Mouse (Mus musculus) erythroblast, adult 5-6 weeks (primary cell): ENCODE data around the gene Ptpn14. TPM values are rescaled to one million over a fixed set of nuclear protein-coding genes. Genes with fewer than 3 reads are reported as not detected.

Experiments
- ATAC-seq: replicated peaks from 2 replicates; pipeline ENCODE4 v1.8.0; 2016; ENCODE audit warnings: moderate number of reproducible peaks, mild to moderate bottlenecking, moderate TSS enrichment, inconsistent platforms; ENCODE audit not compliant: poor library complexity, low FRiP score, severe bottlenecking
- total RNA-seq, 2 experiments: library from RNA; stranded (forward) in 1 of 2; stranded (reverse) in 1 of 2; fragments of 150-400 nt in 1 of 2; fragments of 200-764, 138-1000 nt in 1 of 2; gene quantifications; 2 replicates each; pipeline versions ENCODE4 v1.2.3 to v1.2.4; 2015 to 2017; ENCODE audit warnings: low replicate concordance in 2 of 2

Ptpn14 gene
- total RNA-seq, 2 experiments from 2014 or later: 1.3 to 1.5 TPM

DNA sequence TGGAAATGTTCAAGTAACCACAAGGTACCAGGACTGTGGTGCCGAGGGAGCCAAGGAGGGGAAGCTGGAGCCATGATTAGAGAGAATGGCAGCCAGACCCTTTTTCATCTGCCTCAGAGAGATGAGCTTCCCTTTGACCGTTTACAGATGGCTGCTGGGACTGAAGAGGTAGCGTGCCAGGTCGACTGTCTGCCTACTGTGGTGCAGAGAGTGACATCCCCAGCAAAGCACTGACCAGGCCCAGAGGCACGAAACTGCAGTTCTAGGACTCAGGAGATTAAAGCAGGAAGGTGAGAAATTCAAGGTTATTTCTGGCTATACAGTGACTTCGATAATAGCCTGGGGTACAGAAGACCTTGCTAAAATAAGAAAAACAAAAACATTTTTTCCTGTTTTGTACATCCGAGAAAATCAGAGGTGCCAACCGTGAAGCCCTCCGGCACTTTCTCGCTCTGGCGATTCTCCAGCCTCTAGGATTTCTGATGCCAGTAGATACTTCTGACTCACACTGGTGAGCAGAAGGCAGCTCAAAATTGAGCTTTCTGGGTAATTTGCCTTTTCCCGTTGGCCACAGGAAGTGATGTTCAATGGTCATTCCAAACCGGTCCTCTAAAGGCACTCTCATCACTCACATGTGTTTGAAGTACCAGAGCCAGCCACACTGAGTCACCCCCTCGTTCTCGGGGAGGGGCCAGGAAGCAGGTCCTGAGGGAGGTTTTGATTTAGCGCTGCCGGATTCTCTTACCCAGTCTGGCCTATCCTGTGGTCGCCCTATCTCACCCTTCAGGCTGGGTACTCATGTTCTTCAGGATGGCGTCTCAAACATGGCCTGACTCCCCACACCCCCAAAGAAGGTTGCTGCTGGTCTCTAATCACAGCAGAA lies 11.9 kb upstream of the Ptpn14 start:
- peak; percentile 40; the same call in 1 of the 2 replicates for ATAC-seq

DNA sequence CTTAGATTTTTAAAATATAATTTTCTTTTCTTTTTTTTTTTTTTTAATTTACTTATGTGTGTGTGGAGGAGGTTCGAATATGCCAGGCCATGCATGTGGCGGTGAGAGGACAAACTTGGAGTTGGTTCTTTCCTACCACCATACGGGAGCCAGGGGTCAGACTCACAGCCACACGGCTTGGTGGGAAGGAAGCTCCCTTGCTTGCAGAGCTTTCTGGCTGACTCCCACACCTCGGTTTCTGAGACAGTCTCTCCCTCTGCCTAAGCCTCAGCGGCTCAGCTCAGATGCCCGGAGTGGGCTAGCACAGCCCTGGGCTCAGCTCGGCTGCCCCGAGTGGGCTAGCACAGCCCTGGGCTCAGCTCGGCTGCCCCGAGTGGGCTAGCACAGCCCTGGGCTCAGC lies 10.5 kb upstream of the Ptpn14 start:
- no peak for ATAC-seq

DNA sequence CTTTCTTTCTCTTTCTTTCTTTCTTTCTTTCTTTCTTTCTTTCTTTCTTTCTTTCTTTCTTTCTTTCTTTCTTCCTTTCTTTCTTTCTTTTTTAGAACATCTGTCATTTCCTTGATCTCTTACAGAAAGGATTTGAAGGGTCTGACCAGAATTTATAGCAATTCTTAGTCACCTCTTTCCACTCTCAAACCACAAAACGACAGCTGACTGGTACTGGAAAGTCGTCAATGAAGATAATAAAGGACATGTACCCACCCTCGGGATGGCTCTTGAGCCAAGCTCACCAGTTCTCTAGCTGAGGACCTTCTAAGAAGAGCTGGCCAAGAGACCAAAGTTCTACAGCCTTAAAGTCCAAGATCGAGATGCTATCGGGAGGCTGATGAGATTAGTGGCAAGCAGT lies 9.5 kb upstream of the Ptpn14 start:
- ATAC-seq: no peak

DNA sequence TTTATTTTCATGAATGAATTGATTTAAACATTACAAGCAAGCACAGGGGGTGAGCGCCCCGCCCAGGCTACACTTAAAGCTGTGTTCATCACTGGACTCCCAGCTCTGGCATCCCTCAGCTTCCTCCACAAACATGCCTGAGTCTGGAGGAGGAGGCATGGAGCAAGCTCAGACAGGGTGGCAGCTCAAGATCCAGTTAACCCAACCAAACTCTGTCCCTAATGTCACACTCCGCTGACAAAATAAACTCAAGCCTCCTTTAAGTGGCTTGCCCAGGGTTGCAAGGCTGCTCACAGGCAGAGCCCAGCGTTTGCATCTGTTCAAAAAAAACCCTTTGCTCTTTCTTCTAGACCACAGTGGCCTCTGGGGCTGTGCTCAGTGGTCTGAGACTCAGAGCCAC lies 1.9 kb upstream of the Ptpn14 start:
- no peak for ATAC-seq

DNA sequence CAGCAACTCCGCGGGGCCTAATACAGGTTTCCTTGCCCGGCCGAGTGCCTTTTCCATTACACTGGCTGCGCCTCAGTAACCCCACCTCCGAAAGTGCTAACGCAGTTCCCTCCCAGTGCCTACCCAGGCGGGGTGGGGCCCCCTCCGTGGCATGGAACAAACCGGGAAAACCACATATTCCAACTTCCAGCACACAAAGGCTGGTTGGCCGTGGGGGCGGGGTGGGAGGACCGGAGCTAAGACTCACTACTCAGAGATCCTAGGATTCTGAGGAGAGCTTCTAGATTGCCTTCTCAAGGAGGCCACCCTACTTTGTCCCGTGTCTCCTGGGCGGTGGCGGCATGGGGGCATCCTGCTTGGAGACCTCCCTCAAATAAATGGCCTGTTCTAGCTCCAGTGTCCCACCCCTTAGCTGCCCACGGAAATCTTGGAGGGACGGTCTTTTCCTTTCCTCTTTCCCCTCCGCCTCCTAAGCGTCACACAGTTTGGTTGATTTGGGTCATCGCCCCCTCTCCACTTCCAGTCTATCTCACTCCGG lies 653 bp upstream of the Ptpn14 start:
- ATAC-seq: no peak

DNA sequence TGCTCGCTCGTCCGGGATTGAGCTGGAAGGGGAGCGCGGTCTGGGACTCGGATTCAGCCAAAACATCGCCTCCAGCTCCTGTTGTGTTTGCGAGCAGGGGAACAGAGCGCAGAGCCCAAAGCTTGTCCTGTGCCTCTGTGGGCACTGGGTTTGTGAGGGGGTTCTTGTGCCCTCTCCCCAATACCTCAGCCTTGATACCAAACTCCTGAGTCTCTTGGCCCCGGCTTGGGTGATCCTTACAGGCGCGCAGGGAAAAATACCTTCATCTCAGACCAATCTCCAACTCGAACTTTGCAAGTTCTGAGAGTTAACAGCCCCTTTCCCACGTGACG lies 682 bp downstream of the Ptpn14 start:
- ATAC-seq: no peak

DNA sequence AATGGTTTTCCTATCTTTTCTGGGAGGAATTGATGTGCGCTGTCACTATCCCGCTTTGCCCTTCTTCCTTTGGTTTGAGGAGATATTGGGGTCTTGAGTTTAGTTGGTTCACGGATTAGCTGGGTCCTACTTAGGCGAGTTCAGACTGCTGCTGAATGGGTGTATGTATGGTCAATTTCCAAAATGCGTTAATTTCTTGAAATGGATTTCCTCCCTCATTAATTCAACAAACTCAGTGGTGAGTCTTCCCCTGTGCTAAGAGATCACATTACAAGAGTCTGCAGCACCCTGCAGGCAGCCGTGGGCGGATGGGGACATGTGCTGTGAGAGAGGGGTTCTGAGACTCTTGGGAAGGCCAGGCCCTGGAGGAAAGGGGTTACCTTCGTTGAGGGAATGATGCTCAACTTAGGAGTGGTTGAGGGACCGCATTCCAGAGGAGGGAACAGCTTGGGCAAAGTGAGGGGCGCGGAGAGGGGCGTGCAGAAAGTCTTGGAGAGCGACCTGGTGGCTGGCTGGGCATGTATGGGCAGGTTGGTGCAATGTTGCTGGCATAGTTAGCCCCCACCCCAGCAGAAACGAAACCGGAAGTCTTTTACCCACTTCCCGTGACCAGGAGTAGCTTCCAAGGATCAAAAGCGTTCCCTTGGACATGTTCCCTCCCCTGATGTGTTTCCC lies 1.2 kb downstream of the Ptpn14 start:
- no peak for ATAC-seq

DNA sequence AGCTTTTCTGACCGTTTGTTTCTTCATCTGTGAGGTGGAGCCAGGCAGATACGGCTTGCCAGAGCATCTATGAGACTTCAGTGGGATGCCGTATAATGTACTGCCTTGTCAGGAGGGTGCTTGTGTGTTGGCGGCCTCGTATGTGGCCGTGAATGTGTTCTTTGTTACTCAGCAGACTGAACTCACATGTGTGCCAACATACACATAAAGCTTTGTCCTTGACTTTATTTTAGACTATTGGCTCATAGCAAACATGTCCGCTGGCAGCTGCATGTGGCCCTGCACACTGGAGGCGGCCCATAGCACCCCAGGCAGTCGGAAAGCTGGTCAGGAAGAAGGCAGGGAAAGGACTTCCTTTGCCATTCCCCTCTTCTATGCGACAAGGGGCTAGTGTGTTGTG lies 3.6 kb downstream of the Ptpn14 start:
- ATAC-seq: no peak

DNA sequence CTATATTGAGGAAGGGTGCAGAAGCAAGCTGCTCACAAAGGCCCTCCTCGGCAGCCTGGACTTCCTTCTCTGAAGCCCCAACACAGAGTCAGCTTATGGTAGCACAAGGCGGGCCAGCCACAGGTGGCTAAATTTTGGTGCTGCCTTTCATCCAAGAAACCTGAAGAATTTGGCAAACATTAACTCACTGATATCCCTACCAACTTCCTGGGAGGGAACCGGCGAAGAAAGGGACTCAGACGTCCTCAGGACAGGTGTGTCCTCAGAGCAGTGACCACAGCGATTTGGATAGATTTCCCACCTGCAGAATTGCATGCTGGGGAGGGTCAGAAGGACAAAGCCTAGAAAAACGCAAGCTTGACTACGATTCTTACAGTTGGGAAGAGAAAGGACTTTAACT lies 4.1 kb downstream of the Ptpn14 start:
- ATAC-seq: no peak

DNA sequence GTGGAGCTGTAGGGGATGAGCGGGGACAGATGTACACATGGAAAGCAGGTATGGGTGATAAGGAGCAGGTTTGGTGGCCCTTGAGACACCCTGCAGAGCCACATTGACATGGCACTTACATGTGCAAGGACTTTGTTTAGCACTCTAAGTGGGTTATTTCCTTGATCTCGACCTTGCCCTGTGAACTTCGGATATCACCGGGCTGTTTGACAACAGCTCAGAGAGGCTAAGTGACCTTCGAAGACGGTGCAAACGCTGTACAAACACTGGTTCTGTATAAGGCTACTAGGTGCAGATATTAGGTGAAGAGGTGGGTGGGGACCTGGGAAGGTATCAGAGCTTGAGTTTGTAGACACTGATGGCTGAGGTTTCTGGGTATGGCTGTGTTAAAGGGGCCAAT lies 12.0 kb downstream of the Ptpn14 start:
- ATAC-seq: no peak

DNA sequence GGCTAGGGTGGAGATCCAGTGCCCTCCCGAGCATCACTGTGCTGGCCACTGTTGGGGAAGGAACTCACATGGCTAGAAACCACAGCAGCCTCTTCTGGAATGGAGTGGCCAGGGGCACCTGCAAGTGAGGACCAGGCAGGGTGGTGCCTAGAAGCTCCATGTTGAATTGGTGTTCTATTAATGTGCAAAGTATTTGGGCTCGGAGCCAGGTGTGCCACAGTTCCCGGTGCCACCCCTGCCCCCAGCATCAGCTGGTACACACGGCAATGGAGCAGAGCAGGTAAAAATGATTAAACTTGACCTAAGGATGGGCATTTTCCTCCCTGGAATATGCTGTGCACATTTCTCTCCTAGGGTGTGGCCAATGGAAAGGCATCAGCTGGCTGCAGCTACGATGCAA lies 14.0 kb downstream of the Ptpn14 start:
- no peak for ATAC-seq

DNA sequence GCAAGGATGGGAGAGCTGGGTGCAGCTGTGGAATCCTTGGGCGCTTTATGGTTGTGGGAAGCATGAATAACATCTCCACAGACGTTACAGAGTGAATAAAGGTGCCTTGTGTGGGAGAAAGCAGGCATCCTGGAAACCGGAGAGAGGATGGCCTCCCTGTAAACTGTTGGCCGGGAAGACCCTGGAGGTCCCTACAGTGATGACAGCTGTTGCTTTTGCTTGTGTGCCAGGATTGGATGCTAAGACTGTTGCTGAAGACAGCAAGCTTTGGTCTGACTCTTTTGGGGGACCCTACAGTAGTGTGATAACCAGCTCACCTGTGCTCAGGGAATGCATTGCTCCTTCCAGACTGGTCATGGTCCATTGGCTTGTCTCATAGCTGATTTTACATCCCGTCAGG lies 15.1 kb downstream of the Ptpn14 start:
- no peak for ATAC-seq

DNA sequence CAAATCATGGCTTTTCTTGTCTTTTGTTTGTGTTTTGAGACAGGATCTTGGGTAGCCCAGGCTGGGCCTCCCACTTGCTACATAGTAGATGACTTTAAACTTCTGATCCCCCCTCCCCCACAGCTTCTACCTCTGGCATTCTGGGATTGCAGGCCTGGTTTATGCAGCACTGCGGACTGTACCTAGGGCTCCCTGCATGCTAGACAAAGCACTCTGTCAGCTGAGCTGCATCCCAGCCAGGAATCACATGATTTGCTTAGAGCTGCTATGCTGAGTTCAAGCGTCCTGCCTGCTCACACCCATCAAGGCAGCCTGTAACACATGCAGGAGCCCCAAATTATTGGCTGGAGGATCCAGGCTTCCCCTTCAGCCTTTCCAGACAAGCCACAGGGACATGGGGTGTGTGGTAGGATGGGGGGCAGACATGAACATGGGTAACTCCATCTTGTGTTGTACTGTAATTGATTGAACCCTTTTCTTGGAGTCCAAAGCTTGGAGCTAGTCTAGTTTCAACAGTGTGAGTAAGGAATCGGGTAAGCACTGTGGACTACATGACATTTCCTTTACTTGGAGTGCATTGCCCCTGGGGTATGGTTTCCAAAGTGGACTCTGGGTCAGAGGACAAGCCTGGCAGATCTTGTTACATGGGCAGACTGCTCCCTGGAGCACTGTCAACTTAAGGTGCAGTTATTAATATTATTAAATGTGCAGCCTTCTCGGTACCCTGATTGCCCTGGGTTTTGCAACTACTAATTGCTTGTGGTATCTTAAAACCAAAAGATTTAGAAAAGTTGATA lies 17.0 kb downstream of the Ptpn14 start:
- no peak for ATAC-seq

DNA sequence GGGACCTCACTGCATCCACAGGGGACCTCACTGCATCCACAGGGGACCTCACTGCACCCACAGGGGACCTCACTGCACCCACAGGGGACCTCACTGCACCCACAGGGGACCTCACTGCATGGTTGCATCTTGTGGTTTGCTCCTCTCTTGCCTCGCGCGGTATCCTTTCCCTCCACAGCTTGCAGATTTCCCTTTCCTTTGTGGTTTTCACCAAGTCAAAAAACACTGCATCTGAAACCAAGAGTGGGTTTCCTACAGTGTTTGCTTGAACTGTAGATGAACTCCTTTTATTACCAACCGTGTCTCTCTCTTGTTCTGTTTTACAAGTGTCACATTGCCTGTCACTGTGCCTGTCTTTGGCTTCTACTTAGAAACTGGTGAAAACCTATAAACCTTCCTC lies 18.5 kb downstream of the Ptpn14 start:
- ATAC-seq: no peak

DNA sequence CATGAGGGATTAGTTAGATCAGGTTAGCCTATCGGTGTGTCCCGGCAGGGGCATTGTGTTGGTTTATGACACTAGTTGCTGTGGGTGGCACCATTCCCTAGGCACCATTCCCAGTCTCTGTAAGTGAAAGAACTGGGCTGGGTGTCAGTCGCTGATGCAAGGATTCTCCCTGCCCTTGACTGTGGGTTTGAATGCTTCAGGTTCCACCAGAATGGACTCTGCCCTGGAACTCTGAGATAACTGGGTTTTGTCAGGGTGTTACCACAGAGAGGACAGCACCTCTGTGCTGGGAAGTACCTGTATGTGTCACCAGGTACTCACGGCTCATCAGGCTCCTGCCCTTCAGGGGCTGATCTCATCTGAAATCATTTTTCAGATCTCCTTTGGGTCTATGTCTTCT lies 21.7 kb downstream of the Ptpn14 start:
- no peak for ATAC-seq

DNA sequence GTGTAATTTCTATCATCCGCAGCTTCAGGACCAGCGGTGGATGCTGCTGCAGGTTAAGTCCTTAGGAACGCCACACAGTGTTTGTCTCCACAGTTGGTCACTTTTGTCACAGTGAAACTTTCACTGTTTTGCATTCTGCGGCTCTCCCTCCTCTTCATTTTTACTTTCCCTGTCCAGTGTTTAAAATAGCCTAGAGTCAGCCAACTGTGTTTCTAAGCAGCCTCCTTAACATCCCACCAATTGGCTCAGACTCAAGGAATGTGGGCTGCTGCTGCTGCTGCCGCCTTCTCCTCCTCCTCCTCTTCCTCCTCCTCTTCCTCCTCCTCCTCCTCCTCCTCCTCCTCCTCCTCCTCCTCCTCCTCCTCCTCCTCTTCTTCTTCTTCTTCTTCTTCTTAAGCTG lies 22.2 kb downstream of the Ptpn14 start:
- no peak for ATAC-seq

DNA sequence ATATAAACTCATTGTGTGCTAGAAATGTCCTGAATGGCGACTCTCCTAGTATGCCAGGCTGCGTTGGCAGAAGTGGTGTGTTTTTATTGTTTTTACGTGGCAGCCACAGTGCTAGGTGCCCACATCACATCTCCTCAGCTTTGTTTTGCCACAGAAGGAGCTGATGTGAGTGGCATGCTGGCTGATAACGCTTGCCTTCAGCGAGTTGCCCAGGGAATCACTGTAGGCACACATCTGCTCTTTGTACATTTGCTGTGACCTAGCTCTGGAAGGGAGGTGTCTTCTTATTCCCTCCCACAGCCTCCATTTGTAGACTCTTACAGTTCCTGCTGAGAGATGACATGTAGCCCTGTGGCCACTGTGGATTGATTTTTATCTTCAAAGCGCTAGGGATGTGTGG lies 24.2 kb downstream of the Ptpn14 start:
- ATAC-seq: no peak

DNA sequence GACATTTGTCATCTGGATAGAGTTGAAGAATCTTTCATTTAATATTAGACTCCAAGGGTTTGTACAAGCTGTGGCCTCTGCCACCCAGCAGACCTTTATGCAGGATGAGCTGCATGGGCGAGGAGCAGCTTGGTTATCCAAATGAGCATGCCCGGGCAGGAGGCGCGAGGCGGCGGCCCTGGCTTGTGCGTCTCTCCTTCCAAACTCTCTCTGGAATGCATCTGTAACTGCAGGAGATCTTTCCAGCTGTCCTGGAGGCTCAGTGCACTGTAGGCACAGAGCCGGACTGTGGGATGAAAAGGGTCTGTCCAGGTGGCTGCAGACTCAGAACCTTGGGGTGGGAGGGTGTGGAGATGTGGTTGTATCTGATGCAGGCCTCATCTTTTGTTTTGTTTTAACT lies 27.0 kb downstream of the Ptpn14 start:
- ATAC-seq: no peak

DNA sequence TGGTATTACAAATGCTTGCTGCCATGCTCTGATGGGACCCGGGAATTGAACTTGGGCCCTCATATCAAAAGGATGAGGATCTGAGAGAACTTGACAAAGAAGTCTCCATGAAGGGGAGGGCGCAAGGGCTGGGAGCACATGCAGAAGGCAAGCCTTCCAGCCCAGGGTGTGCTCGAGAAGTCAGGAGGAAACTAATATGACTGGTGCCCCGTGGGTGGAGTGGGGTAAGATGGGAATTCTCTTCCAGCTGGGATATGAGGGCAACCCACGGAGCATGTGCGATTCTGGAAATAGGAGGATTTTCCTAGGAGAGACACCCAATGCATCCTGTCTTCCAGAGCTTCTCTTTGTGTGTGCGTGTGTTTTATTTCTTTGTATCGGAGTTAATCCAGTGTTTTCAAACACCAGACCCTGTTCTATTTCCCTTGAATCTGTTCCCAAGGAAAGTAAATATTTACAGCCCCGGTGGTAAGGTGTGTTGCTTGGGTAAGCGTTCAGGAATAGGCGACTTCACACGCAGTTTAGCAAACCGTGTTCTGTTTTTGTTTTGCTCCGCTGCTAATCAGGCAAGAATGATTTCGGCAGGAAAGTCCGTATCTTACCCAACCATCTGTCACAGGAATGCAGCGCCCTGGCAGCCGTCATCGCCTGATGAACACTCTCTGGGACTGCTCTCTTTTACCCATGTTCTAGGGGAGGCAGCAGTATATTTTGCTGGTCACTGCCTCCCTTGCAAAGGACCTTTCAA lies 28.4 kb downstream of the Ptpn14 start:
- peak; percentile 87 for ATAC-seq

DNA sequence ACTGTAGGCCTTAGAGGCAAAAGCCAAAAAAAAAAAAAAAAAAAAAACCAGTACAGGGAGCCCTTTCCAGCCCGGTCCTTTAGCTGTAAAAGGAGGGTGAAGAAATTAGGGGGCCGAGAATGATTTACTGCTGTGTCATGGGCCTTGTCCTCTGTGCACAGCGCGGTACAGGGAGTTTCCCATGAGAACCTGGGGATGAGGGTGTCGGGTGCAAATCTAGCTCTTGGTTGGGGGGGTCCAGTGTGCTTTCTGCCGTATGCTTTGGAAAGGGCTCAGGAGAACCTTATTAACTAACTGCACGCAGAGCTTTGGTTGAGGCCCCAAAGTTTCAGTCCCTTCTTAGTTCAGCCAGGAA lies 29.0 kb downstream of the Ptpn14 start:
- peak; percentile 81 for ATAC-seq
